Mouse (Mus musculus): ENCODE results near the gene Tmem158.

The Tmem158 gene

GRCm38 (mm10) chr9:123260611-123261021 lies at the start of gene Tmem158:
Gene Tmem158, minus strand, starts transcription at chr9:123260764.
- peak; percentile 84 for DNase-seq (ENCODE audit: low read depth, low spot score)

GRCm38 (mm10) chr9:123309685-123310365 lies 49.3 kb upstream of the Tmem158 start:
- DNase-seq (ENCODE audit: low read depth, low spot score) = no peak

GRCm38 (mm10) chr9:123309073-123309472 lies 48.5 kb upstream of the Tmem158 start:
- DNase-seq (ENCODE audit: low read depth, low spot score) = no peak

DNA sequence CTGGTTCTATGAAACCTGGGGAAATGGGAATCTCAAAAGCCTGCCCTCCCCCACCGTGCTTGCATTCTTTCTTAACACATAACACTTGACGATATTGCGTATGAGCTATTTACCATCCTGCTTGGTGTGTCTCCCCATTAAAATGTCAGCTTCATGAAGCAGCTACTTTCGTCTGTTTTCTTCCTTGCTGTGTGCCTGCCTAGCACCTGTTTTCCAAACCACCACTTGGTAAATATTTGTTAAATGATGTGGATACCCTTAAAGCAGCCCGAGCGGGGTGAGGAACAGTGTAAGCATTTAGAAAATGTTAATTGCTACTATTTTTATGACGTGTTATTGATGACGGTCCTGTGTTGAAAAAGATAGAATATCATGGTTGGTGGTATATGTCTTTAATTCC lies 44.4 kb upstream of the Tmem158 start:
- DNase-seq (ENCODE audit: low read depth, low spot score) = no peak

DNA sequence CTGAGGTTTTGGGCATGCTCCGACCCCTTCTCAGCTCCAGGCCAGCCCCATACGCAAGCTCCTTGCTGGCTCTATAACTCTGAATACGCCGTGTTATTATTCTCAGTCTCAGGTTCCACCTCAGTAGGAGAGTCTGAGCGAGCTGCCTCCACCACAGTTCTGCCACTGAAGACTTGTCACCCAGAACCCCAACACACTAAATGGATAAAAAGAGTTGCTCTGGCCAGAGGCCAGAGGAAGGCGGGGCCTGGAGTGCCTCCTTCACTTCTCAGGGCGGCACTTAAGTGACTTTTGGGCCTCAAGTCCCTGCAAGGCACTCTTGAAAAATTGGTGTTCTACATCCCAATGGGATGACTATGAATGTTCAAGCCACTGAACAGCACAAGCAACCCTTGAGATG lies 43.4 kb upstream of the Tmem158 start:
- DNase-seq (ENCODE audit: low read depth, low spot score) = no peak

GRCm38 (mm10) chr9:123302759-123303313 lies 42.3 kb upstream of the Tmem158 start:
- no peak for DNase-seq (ENCODE audit: low read depth, low spot score)

DNA sequence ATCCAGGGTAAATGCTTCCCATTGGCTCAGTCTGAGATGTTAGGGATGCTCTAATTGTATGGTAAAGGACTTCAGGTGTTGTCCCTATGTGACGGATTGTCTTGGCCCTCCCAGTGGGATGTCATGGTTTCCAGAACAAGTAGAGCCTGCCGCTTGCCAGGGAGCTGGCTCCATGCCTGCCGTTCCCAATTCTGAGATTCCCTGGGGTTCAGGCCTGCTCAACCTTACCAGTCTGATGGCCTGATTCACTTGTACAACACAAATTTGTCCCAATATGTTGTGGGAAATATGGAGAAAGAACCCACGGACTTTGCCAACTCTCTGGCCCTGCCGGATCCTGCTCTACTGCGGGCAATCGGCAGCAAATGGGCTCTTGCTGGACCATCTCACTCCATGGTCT lies 37.3 kb upstream of the Tmem158 start:
- DNase-seq (ENCODE audit: low read depth, low spot score) = no peak

- no peak for DNase-seq (ENCODE audit: low read depth, low spot score)
Observed at GRCm38 (mm10) chr9:123296229-123296628, 35.7 kb upstream of the Tmem158 start.

DNA sequence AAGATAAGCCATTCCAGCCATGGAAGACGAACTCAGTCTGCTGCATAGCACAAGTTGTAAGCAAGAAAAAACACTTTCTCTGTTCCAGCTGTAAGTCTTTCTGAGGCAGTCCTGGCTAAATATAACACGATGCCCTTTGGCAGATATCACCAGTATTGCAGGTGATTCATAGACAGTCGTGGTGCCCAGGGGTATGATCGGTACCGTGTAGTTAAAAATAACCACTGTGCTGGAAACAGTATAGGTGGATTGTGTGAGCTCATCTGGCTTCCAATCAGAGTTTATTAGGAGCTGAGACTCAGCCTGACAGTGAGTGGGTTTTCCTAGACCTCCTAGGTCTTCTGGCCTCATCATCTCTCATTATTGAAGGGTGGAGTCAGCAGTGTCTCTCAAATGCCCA lies 34.0 kb upstream of the Tmem158 start:
- DNase-seq (ENCODE audit: low read depth, low spot score) = no peak

GRCm38 (mm10) chr9:123288378-123288777 lies 27.8 kb upstream of the Tmem158 start:
- DNase-seq (ENCODE audit: low read depth, low spot score) = no peak

DNA sequence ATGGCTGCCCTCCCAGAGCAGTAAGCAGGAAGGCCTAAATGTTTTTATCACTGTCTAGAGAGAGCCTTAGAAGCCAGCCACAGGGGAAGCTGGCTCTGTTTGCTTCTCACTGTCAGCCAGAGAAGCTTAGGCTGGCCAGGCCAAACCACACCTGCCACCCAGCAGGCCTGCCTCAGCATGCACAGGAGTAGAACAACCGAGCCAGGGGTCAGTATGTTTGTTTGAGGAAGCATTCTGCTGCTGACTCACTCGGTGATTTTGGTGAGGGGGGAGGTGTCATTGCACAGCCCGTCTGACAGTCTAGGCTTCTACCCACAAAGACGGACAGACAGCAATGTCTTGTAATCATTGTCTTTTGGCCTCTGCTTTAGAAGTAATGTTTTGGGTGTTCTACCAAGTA lies 25.1 kb upstream of the Tmem158 start:
- DNase-seq (ENCODE audit: low read depth, low spot score) = no peak

DNA sequence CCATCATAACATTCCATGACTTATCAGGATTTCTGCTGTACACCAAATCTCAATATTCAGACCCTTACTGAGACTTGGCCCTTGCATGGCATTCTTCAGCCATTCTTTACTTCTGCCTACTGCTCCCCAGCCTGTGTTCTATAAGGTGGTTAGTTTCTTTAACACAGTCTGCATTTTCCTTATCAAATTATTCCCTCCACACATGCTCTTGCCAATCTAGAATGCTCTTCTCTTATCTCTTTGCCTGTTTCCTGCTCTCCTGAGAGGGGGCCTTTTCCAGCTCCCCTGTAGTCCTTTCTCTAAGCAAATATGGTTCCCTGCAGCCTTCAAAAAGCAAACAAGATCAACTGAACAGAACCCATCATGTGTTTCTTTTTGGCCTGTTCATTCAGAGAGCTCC lies 20.2 kb upstream of the Tmem158 start:
- no peak for DNase-seq (ENCODE audit: low read depth, low spot score)

DNA sequence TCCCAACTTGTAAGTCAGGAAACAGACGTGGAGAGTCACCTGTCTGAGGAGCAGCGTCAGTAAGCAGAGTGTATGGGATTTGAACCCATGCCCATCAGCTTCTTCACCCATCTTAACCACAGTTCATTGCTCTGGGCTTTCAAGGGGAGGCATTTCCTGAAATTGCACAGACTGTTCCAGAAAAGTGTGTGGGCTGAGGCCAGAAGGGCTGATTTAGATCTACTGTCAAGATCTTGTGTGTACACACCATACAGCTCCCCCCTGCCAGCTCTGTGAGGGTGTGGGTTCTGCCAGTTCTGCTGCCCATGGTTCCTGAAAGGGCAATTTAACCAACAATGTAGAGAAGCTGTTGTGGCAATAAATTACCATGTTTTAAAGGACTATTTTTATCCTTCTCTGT lies 17.4 kb upstream of the Tmem158 start:
- DNase-seq (ENCODE audit: low read depth, low spot score) = no peak

- no peak for DNase-seq (ENCODE audit: low read depth, low spot score)
Observed at GRCm38 (mm10) chr9:123275373-123275772, 14.8 kb upstream of the Tmem158 start.

DNA sequence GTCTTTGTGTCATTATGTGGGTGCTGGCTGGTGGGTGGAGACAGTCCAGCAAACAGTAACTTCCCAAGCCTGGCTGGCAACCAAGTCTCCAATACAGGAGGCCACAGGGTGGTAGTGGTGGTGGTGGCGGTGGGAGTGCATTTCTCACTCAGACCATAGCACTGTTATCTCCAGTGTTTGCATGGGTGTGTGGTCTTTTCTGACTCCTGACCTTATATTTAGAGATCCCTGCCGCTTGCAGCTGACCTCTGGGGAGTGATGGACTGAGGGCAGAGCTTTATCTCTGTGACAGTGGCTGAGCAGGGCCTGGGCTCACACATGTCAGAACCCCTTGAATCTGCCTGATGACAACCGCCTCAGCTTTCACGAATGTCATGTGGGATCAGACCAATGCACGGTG lies 14.1 kb upstream of the Tmem158 start:
- DNase-seq (ENCODE audit: low read depth, low spot score) = no peak

- DNase-seq (ENCODE audit: low read depth, low spot score) = no peak
Observed at GRCm38 (mm10) chr9:123273876-123274275, 13.3 kb upstream of the Tmem158 start.

DNA sequence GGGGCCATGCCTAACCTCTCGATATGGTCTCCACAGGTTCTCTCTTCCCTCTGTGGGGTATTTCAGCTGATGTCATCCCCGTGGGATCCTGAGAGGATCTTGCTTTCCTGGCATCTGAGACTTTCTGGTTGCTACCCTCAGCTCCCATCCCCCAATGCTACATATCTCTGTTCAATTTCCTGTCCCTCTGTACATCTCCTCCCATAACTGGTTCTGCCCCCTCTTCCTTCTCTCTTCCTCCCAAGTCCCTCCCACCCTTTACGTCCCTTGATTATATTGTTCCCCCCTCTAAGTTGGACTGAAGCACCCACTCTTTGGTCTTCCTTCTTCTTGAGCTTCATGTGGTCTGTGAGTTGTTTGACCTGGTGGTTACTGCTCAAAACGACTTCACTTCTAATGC lies 11.0 kb upstream of the Tmem158 start:
- DNase-seq (ENCODE audit: low read depth, low spot score) = peak; percentile 26

GRCm38 (mm10) chr9:123269906-123270558 lies 9.5 kb upstream of the Tmem158 start:
- no peak for DNase-seq (ENCODE audit: low read depth, low spot score)

DNA sequence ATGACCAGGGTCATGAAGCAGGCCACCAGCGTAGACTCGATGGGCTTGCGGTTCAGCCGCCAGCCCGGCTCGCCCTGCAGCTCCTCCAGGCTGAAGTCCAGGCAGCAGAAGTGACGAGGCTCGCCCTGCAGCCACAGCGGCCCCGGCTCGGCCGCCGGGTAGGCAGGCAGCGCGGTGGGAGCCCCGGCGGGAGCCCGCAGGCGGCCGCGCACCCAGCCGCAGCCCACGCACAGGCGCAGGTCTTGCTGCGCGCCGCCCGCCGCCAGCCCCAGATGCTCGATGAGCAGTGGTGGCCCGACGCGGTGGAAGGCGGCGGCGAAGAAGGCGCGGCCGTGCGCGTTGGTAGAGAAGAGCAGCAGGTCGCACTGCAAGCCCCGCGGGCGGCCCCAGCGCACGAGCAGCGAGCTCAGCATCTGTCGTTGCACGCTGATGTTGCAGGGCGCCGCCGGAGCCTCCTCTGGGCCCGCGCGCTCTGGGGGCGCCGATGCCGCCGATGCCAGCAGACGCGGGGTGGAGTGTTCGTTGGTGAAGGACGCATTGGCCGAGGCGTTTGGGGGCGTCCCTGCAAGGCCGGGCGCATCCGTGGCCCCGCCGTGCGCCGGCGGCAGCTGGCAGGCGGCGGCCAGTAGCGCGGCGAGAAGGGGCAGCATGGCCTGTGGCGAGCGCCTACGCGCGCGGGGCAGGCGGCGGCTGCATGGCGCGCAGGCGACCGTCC lies 511 bp downstream of the Tmem158 start:
- peak; percentile 61 for DNase-seq (ENCODE audit: low read depth, low spot score)

DNA sequence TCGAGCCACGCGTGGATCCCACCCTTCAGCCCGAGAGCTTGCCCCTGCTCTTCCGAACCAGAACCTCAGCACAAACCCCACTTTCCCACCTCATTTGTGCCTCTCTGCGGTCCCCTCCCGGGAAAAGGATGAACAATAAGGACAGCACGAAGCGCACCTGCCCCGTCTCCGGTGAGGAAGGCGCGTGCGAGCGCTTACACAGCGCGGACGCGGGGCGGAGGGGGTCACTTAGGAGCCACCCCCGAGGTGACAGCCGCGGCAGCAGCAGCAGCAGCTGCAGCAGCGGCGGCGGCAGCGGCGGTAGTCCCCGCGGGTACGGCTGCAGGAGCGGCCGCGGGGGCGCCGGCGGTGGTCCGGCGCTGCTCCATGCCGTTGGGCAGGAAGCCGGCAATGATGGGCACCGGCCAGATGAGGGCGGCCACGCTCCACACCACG lies 1.1 kb downstream of the Tmem158 start:
- peak; percentile 60 for DNase-seq (ENCODE audit: low read depth, low spot score)

GRCm38 (mm10) chr9:123258796-123259195 lies 1.8 kb downstream of the Tmem158 start:
- DNase-seq (ENCODE audit: low read depth, low spot score) = no peak

- DNase-seq (ENCODE audit: low read depth, low spot score) = no peak
Observed at GRCm38 (mm10) chr9:123255736-123256135, 4.8 kb downstream of the Tmem158 start.
